Mouse (Mus musculus) cerebellum, postnatal 36 days (tissue): ENCODE measurements around the gene Gm33543.

Source experiments
- DNase-seq, 2 experiments: peaks; one replicate each; pipeline ENCODE4 v3.0.0; 2021 to 2022; ENCODE audit warnings: mixed read lengths in 2 of 2

Gm33543 gene

GRCm38 (mm10) chr10:95842789-95843637 lies at the start of gene Gm33543:
Gene Gm33543 (minus strand): TSS chr10:95842930.
- DNase-seq: no peak

DNA sequence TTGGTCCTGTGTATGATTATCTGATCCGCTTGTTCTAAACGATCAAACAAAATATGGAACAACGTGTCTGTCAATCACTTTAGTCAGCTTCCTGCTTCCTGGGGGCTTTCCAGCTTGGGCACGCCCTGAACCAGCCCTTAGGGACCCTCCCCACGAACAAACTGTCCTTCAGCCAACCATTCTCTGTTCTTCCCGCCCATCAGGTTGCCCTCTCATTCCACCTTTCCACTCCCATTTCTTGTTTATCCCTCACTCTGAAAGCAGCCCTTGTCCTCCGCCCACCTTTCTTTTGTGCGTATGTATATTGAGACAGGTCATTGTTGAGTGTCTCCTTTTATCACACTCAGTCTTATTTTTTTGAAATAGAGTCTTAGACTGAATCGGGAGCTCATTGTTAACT lies 49.4 kb upstream of the Gm33543 start:
- DNase-seq: no peak

DNA sequence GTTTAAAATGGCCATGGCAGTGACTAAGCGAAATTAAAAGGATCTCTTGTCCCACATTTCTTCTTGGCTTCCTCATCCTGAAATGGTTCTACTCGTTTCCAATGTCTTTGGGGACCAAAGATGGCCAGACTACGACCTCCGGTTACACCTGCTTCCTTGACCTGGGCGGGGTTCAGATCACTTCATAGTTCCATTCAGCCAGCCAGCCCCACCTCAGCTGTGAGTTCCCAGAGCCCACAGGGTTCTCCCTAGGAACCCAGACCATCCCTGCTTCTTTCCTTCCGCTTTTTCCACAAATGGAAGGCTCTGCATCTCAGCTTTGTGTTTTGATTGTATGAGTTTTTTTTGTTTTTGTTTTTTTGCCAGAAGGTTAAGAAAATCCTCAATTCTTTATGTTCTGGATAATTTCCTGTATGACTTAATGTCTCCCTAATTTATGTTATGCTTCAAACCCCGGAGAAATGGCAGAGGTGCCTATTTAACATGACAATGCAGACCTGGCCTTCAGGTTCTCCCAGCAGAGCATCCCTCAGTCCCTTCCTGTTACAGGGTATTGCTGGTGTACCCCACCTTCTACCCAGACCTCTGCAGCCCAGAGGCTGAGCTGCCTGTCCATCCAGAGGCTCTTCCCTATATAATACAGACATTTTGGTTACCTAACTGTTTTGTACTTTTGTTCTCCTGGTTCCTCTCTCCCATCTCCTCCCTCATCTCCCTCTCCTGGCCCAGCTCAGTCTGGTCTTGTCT lies 48.7 kb upstream of the Gm33543 start:
- DNase-seq: no peak

- DNase-seq: no peak
These were observed 41.2 kb upstream of the Gm33543 start for GRCm38 (mm10) chr10:95883761-95884517.

- DNase-seq: no peak
These were observed 39.3 kb upstream of the Gm33543 start for GRCm38 (mm10) chr10:95882036-95882435.

DNA sequence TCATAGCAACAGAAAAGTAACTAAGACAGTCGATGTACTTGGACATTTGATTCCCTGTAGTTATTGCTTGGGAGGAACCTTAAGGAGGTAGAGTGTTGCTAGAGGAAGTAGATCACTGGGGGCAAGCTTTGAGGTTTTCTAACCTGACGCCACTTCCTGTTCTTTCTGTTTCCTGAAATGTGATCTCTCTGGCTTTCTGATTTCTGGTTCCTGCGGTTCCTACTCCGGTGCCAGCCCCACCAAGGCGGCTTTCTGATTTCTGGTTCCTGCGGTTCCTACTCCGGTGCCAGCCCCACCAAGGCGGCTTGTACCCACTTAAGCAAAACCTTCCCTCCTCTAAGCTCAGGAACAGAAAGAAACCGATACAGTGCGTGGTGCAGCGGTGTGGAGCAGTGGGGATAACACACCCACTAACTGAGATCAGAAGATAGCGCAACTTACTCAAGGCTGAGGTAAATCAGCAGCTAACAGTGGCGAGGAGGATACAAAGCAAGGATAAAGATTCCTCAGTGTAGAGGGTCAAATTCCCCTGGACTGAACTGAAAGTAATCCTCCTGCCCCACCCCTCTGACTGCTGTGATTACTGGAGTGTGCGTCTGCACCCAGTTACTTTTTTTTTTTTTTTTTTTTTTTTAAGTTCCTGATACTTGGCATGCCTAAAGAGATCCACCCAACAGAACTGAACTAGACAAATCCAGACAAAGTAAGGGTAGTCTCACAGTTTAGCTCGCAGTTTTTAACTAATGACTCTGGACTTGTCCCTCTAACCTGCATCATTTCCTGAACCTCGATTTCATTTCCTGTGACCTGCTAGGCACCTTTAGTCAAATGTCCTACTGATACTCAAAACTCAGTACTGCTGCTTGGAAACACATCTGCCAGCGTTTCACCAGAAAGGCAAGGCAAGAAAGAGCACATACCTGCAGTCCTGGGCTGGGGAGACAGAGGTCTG lies 37.5 kb upstream of the Gm33543 start:
- DNase-seq: no peak

DNA sequence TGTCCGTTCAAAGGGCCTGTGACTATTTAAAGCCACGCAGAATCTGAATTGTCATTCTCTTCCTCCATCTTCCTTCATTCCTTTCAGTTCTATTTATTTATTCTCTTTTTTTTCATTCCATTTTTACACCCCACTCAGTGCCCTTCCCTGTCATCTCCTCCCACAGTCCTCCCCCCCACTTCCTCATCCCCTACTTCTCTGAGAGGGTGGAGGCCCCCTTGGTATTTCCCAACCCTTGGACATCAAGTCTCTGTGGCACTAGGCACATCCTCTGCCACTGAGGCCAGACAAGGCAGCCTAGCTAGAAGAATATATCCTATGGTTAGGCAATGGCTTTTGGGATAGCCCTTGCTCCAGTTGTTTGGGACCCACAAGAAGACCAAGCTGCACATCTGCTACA lies 28.1 kb upstream of the Gm33543 start:
- DNase-seq: no peak

DNA sequence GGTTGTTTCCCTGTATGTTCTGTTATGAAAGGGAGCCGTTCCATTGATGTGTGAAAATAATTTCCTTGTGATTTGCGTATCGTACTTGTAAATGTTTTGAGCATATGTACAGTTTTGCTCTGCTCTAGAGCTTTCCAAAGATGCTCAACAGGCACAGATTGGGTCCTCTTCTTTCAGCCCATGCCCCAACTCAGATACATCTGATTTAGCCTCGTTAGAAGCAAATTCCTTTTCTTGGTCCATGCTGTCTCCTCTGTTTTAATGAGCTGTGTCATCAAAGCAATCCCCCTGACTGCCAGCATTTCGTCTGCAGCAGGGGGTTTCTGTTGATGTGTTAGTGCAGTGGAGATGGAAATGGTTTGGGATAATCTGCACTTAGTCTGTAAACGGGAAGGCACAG lies 25.6 kb upstream of the Gm33543 start:
- no peak for DNase-seq

DNA sequence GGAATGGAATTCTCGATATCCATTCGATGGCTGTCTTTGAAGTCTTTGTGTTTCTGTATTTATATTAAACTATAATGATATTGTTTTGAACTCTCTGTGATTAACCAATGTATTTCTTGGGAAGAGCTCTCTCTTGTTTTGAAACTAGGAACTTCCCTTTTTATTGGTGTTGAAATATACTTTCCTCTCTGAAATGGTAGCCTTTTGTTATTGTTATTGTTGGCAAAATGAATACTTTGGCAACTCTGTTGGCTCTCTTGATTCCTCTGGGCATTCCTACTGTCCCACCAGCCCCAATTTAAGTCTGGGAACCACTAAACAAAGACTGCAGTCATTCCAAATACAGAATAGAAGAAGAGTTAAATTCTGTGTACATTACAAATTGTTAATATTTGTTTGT lies 24.9 kb upstream of the Gm33543 start:
- DNase-seq: no peak

DNA sequence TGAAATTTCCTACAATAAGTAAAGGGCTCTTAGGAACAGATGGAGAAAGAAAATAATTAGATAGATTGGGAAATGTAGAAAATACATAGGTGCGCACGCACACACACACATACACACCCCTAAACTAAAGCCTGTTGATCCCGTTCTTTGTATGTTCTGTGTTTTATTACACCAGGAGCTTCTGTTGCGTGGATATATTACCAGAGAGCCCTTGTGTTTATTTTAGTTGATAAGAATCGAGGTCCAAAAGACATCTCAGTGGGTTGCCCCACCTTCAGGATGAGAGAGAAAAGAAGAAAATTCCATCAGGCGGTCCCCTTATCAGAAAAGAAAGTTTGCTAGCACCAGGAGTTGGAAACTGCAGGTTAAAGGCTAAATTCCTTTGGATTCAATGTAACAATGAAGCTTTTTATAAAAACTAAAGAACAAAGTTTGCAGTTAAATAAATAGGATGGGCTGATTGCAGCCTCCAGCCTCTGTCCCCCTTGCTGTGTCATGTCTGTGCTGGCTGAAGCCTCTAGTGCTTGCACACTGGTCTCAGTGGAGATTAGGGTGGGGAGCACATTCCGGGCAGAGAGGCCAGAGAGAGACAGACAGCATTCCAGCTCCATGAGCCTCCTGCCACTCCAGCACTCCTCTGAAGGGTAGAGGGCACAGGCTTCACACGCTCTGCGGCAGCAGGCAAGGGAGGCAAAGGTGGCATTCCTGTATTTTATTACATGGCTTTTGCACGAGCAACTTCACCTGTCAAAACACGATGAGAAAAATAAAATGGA lies 21.8 kb upstream of the Gm33543 start:
- DNase-seq: no peak

DNA sequence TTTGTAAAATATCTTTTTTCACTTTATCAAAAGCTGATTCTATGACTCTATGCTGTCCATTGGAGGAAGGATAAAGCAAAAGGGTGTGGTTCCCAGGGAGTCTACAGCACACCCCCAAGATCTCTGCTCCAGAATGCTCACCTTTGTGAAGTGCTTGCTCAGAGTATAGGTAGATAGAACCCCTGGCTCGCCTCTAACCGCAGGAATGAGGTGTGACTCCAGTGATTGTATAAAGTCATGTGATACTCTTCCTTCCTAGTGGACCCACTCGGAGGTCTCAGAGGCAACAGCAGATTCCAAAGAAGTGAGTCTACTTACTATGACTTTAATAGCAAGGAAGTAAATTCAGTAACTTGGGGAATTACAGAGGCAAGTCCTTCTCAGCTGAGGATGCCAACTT lies 19.9 kb upstream of the Gm33543 start:
- no peak for DNase-seq

GRCm38 (mm10) chr10:95858164-95858563 lies 15.4 kb upstream of the Gm33543 start:
- peak in 1 of 2 experiments; percentile 5 for DNase-seq

DNA sequence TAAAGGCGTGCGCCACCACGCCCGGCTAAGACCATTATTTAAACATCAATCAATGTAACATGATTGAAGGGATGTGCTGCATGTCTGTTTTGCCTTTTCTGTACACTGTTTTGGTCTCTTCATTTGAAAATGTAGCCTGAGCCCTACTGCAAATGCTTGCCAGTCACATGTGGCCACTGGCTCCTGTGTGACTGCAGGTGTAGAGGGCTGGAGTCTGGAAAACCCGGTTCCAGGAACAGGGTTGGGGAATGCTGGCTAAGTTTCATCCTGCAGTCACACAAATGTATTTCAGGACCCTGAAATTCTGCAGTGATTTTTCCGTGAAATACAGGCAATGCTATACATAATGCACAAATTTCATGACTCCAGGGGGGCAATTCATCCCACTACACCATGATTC lies 12.7 kb upstream of the Gm33543 start:
- DNase-seq: no peak

- no peak for DNase-seq
These were observed 7.8 kb upstream of the Gm33543 start for GRCm38 (mm10) chr10:95850504-95850903.

DNA sequence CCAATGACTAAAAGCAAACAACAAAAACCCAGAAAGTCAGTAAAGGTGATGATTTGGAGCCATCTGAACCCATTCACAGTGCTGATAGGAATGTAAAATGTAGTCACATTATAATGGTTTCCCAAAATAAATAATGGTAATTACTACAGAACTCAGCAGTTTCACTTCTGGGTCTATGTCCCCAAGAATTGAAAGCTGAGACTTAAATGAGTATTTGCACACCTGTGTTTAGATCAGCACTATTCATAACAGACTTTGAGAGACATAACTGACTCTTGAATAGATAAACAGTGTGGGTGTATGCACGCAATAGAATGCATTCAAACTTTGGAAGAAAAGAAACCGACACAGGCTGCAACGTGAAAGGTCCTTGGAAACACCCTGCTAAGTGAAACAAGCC lies 4.0 kb upstream of the Gm33543 start:
- no peak for DNase-seq

GRCm38 (mm10) chr10:95846281-95846680 lies 3.6 kb upstream of the Gm33543 start:
- DNase-seq: no peak

DNA sequence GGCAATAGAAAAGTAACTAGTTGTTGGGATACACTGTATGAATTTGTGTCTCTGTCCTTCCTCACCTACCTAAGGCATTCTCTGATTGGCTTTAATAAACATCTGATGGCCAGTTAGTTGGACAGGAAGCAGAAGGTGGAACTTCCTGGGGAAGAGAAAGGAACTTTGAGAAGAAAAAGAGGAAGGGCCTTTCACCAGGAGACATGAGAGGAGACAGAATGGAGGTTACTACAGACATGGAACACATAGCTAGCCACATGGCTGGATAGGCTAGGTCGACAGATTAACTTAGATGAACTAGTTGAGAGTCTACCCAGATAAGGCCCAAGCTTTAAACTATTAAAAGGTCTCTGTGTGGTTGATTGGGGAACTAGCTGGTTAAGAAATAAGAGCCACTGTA lies 1.1 kb upstream of the Gm33543 start:
- no peak for DNase-seq

DNA sequence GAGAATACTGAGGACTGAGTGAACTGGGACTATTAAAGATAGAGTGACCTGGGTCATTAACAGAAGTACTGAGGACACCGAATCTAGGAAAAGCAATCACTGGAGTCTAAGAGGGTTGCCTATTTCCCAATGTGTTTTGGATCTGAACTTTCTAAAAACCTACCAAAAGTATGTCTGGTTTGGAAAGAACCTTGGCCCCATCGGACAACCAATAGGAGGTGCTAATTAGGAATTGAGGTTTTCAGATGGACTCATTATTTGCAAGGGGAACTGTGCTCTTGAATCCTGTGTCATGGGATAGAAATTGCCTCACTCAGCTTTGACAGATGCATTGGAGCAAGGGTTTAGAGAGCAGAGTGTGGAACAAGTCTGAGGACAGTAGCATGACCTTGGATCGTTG lies 1.5 kb downstream of the Gm33543 start:
- no peak for DNase-seq

DNA sequence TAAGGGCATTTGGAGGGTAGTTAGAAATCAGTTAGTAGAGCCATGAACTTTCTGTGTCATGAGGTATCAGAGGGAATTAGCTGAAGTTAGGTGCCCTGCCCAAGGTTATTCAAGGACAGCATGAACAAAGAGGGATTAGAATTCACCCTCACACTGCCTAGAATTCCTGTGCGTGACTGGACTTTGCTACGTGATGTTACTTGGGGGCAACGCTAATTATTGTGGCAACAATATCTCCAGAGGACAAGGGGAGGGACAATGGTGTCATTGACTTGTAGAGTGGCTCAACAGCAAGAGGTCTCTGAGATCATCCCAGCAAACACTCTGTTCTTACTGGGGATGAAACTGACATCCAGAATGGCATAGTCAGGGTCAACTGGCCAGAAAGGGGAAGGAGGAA lies 2.9 kb downstream of the Gm33543 start:
- DNase-seq: no peak

DNA sequence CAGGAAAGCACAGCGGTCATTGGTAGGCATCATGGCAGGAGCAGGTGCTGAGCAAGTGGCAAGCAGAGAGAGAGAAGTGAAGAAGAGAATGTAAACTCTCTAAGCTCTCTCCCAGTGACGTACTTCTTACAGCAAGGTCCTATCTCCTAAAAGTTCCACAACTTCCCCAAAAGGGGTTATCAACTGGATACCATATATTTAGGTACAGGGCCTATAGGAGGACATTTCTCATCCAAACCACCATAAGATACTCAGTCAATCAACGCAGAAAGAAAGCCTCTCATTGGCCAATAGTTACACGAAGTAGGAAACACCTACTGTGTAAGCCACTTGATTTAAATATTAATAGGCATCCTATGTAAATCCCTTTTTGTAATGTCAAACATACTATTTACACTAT lies 3.7 kb downstream of the Gm33543 start:
- DNase-seq: no peak

GRCm38 (mm10) chr10:95836530-95837264 lies 6.0 kb downstream of the Gm33543 start:
- DNase-seq: no peak
